Mouse (Mus musculus) embryonic facial prominence, embryonic 13.5 days (tissue): ENCODE measurements around the gene Hal. TPM values are rescaled to one million over a fixed set of nuclear protein-coding genes. Genes with fewer than 3 reads are reported as not detected.
A peak's percentile ranks its signal among the peaks of the same experiment; 100 is the strongest.

ENCODE experiments used
- ATAC-seq: fragments of 200-750 bp; cut with Nextera tagmentation; 2 replicates; pipeline ENCODE4 v1.8.0; 2017; ENCODE audit warnings: low read depth; ENCODE audit not compliant: insufficient number of reproducible peaks, insufficient read depth, low FRiP score, low TSS enrichment
- H3K27ac ChIP-seq: fragments of 300-500 bp; sonication (generic); 2 replicates; pipeline ENCODE4 v1.5.1; 2015; ENCODE audit warnings: moderate library complexity, mild to moderate bottlenecking, inconsistent platforms
- H3K27me3 ChIP-seq: fragments of 300-500 bp; sonication (generic); 2 replicates; pipeline ENCODE4 v1.6.1; 2015; ENCODE audit warnings: mild to moderate bottlenecking, inconsistent platforms
- H3K36me3 ChIP-seq: fragments of 300-500 bp; sonication (generic); 2 replicates; pipeline ENCODE4 v1.6.1; 2015; ENCODE audit warnings: mild to moderate bottlenecking, inconsistent platforms
- H3K4me1 ChIP-seq: fragments of 300-500 bp; sonication (generic); 2 replicates; pipeline ENCODE4 v1.6.1; 2015; ENCODE audit warnings: inconsistent platforms
- H3K4me2 ChIP-seq: fragments of 300-500 bp; sonication (generic); 2 replicates; pipeline ENCODE4 v1.6.1; 2015; ENCODE audit warnings: moderate library complexity, mild to moderate bottlenecking, inconsistent platforms
- H3K4me3 ChIP-seq: fragments of 300-500 bp; sonication (generic); 2 replicates; pipeline ENCODE4 v1.5.1; 2015; ENCODE audit warnings: mild to moderate bottlenecking, inconsistent platforms
- H3K9ac ChIP-seq: fragments of 300-500 bp; sonication (generic); 2 replicates; pipeline ENCODE4 v1.6.1; 2015; ENCODE audit warnings: mild to moderate bottlenecking, inconsistent platforms
- H3K9me3 ChIP-seq: fragments of 300-500 bp; sonication (generic); 2 replicates; pipeline ENCODE4 v1.6.1; 2016; ENCODE audit warnings: inconsistent platforms
- WGBS: fragments of 180-500 bp; shearing (Covaris S2); methylation state at CpG from one replicate; pipeline ENCODE4 v1.1.7; 2015; ENCODE audit warnings: mixed read lengths; 5-methylcytosine and 5-hydroxymethylcytosine counted together
- polyA plus RNA-seq: library from polyadenylated mRNA; unstranded; fragments of >200 nt; fragmentation: Nextera tagmentation; extraction: Ambion mirVana; gene quantifications from 2 replicates; pipeline ENCODE4 v1.2.1, GENCODE M21; 2015

Hal gene
- polyA plus RNA-seq, 1 experiment from 2014 or later, result 0.25 TPM

DNA sequence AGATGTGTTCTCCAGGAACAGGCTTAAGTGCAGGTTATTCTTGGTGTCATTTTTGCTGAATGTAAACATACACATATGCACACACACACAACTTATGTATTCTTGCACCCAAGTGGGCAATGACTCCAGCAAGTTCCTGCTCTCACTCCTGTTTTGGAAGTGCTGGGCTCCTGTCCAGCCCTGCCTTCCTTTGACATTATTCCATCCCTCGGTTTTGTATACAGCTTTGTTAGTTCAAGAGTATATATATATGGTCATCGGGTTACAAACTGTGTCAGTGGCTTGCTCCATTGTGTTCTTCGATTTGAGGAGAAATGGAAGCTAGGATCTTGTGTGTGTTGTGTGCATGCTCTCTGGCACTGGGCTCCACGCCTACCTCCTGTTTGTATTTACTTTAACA, 29.6 kb downstream of the Hal start:
- no peak for ATAC-seq
- WGBS, result 82% methylated on average over 4 of the region's 4 CpGs
- Histone ChIP-seq H3K27ac (no peak overlapping the region), H3K4me2 (no peak overlapping the region), H3K36me3 (no peaks in the 10 kb centered on the region), H3K4me3 (no peak overlapping the region), H3K9ac (no peak overlapping the region), H3K4me1 (no peaks in the 10 kb centered on the region), H3K9me3 (no peaks in the 10 kb centered on the region), H3K27me3 (no peaks in the 10 kb centered on the region)

DNA sequence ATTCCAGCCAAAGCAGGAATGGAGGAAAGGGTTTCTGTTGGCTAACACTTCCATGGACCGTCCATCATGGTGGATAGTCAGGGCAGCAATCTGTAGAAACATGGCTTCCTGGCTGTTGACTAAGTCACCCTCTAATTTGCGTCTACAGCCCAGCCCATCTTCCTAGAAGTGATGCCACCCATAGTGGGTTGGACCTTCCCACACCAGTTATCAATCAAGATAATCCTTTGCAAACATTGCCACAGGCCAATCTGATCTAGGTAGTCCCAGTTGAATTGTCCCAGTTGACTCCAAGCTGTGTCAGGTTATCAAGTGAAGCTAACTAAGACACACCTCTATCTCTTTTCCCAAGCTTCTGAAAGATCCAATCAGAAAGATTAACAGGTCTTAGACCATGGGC, 30.1 kb downstream of the Hal start:
- H3K27ac ChIP-seq, result no peak overlapping the region
- WGBS, result 91% methylated on average over 2 of the region's 2 CpGs
- H3K4me3 ChIP-seq, result no peak overlapping the region
- H3K27me3 ChIP-seq, result no peaks in the 10 kb centered on the region
- H3K36me3 ChIP-seq, result no peaks in the 10 kb centered on the region
- no peak for ATAC-seq
- no peaks in the 10 kb centered on the region for H3K4me1 ChIP-seq
- no peak overlapping the region for H3K4me2 ChIP-seq
- no peak overlapping the region for H3K9ac ChIP-seq
- no peaks in the 10 kb centered on the region for H3K9me3 ChIP-seq

DNA sequence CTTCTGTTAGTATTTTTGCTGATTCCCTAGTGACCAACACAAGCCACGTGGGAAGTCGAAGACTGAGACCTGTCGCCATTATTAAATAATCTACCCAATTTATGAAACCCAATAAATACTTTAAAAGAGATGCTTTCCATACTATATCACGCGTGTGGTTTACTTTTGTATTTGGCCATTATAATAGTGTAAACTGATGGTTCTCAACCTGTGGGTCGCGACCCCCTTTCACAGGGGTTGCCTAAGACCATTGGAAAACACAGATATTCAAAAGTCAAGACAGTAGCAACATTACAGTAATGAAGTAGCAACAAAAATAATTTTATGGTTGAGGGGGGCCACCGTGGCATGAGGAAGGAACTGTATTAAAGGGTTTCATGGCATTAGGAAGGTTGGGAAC, 30.6 kb downstream of the Hal start:
- H3K4me2 ChIP-seq, result no peak overlapping the region
- H3K9me3 ChIP-seq, result no peaks in the 10 kb centered on the region
- H3K9ac ChIP-seq, result no peak overlapping the region
- no peaks in the 10 kb centered on the region for H3K36me3 ChIP-seq
- H3K27ac ChIP-seq, result no peak overlapping the region
- WGBS, result 92% methylated on average over 8 of the region's 8 CpGs
- H3K27me3 ChIP-seq, result no peaks in the 10 kb centered on the region
- no peak for ATAC-seq
- no peaks in the 10 kb centered on the region for H3K4me1 ChIP-seq
- H3K4me3 ChIP-seq, result no peak overlapping the region

DNA sequence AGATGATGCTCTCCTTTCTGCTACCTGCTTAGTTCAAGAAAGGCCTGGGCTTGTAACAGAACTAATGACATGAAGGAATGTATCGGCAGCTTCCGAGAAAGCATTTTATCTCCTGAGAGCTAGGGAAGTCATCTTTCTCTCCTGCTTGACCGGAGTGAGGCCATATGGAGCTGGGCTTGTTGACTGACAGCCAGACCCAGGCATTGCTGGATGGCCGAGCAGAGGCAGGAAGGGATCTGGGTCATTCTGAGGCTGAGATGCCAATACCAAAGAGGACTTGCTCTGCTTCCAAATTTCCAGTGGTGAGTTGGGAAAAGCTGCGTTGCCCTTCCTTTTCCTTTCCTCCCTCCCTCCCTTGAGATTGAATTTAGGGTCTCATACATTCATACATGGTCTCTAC, 31.2 kb downstream of the Hal start:
- no peak for ATAC-seq

DNA sequence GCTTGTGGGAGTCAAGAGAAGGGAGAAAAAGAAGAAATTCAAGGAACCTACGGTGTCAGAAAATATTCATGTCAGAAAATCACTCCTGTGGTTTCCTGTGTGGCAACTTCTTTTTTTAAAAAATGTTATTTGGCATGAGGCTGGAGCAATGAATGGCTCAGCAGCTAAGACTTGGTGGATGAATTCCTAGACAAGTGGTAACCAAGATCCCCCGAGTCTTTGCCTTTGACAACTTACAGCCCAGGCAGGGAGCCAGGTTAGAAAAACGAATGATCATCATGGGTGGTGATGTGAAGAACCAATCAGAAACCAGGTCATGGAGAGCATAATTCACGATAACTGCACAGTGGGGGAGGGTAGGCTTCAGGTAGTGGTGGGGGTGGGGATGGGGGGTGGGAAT, 32.4 kb downstream of the Hal start:
- 67% methylated on average over 4 of the region's 4 CpGs for WGBS
- H3K4me3 ChIP-seq, result no peak overlapping the region
- H3K36me3 ChIP-seq, result no peaks in the 10 kb centered on the region
- no peaks in the 10 kb centered on the region for H3K4me1 ChIP-seq
- H3K27ac ChIP-seq, result no peak overlapping the region
- no peak overlapping the region for H3K9ac ChIP-seq
- ATAC-seq, result no peak
- no peak overlapping the region for H3K4me2 ChIP-seq
- H3K27me3 ChIP-seq, result no peaks in the 10 kb centered on the region
- H3K9me3 ChIP-seq, result no peaks in the 10 kb centered on the region

More for the DNA sequence above, 31.2 kb downstream of the Hal start:
- no peaks in the 10 kb centered on the region for H3K4me1 ChIP-seq
- H3K27me3 ChIP-seq, result no peaks in the 10 kb centered on the region
- H3K9me3 ChIP-seq, result no peaks in the 10 kb centered on the region
- no peaks in the 10 kb centered on the region for H3K36me3 ChIP-seq
- H3K4me2 ChIP-seq, result no peak overlapping the region
- no peak overlapping the region for H3K27ac ChIP-seq
- WGBS, result 84% methylated on average over 5 of the region's 5 CpGs
- no peak overlapping the region for H3K4me3 ChIP-seq
- H3K9ac ChIP-seq, result no peak overlapping the region

DNA sequence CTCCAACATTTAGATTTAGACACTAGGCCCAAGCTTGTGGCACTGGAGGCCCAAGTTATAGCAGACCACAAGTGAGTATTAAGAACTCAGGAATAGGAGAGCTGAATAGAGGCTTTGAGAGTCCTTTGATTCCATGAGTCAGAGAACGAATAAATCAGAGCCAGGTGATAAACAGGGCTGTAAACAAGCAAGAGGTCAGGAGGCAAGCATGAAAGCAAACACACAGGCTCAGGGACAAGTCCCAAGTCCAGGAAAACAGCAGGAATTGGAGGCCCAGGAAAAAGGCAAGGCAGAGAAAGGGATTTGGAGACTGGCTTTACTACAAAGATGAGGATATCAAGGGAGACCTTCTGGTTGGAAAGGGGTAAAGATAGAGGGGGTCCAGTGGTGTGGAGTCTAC, 36.8 kb downstream of the Hal start:
- Histone ChIP-seq H3K36me3 (no peaks in the 10 kb centered on the region), H3K4me1 (no peaks in the 10 kb centered on the region), H3K9ac (no peak overlapping the region), H3K27ac (no peak overlapping the region), H3K27me3 (no peaks in the 10 kb centered on the region; the same call in 1 of the 2 replicates), H3K9me3 (no peaks in the 10 kb centered on the region), H3K4me2 (no peak overlapping the region), H3K4me3 (no peak overlapping the region)
- 78% methylated on average over 1 of the region's 1 CpGs for WGBS
- ATAC-seq, result no peak

DNA sequence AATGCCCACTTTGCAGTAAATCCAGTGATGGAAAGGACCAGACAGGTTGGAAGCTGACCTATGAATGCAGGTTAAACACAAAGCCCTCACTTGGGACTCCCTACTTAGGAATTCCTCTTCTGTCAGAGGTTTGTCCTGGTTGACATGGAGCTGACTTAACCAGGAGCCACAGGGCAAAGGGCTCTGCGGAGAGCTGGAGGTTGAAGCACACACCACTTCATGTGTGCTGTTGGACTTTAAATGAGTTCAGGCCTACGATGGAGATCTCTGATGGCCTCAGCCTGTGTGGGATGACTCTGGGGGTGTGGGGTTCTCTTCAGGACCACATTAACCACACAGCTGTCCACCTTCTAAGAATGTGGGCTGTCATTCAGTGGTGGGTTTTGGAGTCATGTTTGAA, 49.7 kb downstream of the Hal start:
- 92% methylated on average over 2 of the region's 2 CpGs for WGBS
- Histone ChIP-seq H3K27ac (no peak overlapping the region), H3K4me3 (no peak overlapping the region), H3K4me1 (peaks cover 16% of the 10 kb centered on the region; the same call in 1 of the 2 replicates), H3K9ac (no peak overlapping the region), H3K36me3 (no peaks in the 10 kb centered on the region), H3K9me3 (no peaks in the 10 kb centered on the region), H3K4me2 (no peak overlapping the region), H3K27me3 (peaks cover 34% of the 10 kb centered on the region)
- ATAC-seq, result no peak

DNA sequence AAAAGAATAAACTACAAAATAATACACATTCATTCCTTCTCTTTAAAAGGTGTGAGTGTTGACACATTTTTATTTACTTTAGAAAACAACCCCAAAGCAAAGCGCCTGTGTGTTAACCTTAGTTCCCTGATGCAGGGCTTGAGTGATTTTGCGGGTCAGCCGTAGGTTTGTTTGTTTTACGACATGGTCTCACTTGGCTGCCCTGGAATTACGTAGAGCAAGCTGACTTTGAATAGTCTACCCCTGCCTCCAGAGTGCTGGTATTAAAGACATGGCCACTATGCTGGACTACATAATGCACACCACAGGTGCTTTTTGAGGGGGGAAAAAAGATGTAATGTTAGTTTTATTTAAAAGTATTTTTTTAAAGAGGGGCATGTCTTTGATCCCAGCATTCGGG, 50.2 kb downstream of the Hal start:
- Histone ChIP-seq H3K36me3 (no peaks in the 10 kb centered on the region), H3K4me3 (no peak overlapping the region), H3K27me3 (peaks cover 32% of the 10 kb centered on the region), H3K4me1 (peaks cover 16% of the 10 kb centered on the region; the same call in 1 of the 2 replicates), H3K9ac (no peak overlapping the region), H3K9me3 (no peaks in the 10 kb centered on the region), H3K27ac (no peak overlapping the region), H3K4me2 (no peak overlapping the region)
- 73% methylated on average over 6 of the region's 6 CpGs for WGBS
- ATAC-seq, result no peak

DNA sequence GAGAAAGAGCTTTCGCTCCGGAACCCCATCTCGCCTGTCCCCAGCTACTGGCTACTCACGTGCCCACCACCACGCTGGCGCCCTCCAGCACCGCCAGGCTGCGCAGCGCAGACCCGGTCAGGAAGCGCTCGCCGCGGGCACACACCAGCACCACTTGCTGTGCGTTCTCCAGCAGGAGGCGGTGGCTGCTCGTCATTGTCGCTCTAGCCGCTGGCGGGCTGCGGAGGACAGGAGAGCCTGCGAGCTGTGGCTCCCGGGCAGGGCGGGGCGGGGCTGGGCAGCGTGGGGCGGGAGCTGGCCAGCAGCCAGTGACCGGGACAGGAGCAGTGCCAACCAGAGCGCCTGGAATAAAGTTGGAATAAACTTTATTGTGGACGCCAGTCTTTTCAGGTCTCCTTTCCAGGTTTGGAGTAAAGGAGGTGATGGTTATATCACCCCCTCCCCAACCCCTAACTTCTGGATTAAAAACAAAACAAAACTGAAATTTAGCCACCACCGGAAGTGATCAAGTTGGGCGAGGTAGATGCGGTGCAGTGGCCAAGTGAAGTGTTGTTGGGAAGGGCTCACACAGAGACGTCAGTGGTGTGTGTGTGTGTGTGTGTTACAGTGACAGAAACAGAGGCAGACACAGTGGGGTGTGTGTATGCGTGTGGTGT, 51.3 kb downstream of the Hal start, which contains the start of gene Amdhd1:
Gene Amdhd1, minus strand, starts transcription at position 259 of the 656 bp plus-strand sequence.
- Histone ChIP-seq H3K27ac (no peak within 1 kb of the TSS), H3K36me3 (no peaks in the 10 kb centered on the region), H3K9me3 (no peaks in the 10 kb centered on the region), H3K4me1 (peaks cover 12% of the 10 kb centered on the region; the same call in 1 of the 2 replicates), H3K9ac (peak within 1 kb of the TSS; percentile 63), H3K4me2 (peak within 1 kb of the TSS; percentile 80), H3K27me3 (peaks cover 24% of the 10 kb centered on the region), H3K4me3 (peak within 1 kb of the TSS; percentile 46)
- WGBS, result 2% methylated on average over 35 of the region's 35 CpGs
- peak; percentile 82 for ATAC-seq

DNA sequence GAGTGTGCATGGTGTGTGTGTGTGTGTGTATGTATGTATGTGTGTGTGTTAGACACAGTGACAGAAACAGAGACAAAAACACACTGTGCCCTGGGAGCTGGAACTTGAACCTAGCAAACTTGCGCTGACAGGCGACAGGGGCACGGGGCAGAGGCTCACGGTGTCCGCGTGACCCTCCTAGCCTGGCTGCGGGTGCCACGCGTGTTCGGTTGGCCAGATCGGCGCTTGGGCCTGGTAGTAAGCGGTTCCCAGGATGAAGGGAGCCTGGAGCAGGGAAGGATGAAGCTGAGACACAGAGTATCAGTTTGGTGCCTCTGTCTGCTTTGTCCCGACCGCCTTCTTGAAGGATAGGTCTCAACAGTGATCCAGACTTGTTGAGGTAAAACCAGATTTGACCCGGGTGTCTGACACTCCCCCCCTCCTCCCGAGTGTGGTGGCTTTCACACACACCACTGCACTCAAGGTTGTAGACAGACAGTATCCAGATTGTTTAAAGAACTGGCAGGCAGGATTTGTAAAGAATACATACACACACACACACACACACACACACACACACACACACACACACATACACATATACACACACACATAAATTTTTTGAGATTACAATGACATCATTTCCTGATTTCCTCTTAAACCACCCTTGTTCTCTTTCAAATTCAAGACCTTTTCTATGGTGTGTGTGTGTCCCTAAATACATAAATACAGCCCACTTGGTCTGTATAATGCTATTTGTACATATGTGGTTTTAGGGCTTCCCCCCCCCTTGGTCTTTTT, 52.1 kb downstream of the Hal start, which contains the start of gene Ccdc38:
Gene Ccdc38, plus strand, starts transcription at position 202 of the 780 bp plus-strand sequence.
- no peak for ATAC-seq
- H3K36me3 ChIP-seq, result no peaks in the 10 kb centered on the region
- no peak within 1 kb of the TSS for H3K27ac ChIP-seq
- 58% methylated on average over 17 of the region's 17 CpGs for WGBS
- H3K4me3 ChIP-seq, result peak within 1 kb of the TSS; percentile 46
- H3K9ac ChIP-seq, result peak within 1 kb of the TSS; percentile 63
- H3K4me1 ChIP-seq, result peaks cover 12% of the 10 kb centered on the region; the same call in 1 of the 2 replicates
- no peaks in the 10 kb centered on the region for H3K9me3 ChIP-seq
- H3K27me3 ChIP-seq, result peaks cover 17% of the 10 kb centered on the region
- H3K4me2 ChIP-seq, result peak within 1 kb of the TSS; percentile 80

DNA sequence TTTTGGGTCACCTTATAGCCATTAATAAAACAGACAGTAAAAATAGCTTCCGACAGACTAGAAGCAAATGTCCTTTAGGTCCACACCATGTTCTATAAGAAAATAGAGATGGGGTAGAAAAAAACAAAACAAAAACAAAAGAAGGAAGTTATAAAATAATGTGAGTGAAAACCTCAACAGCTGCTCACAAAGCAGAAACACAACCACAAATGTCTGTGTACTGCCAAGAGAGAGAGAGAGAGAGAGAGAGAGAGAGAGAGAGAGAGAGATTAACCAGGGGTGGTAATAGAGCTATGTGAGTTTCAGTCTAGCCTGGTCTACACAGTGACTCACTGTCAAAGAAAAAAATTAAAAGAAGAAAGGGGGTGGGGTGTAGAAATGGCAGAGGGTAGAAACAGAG, 53.0 kb downstream of the Hal start:
- no peak overlapping the region for H3K9ac ChIP-seq
- H3K4me3 ChIP-seq, result no peak overlapping the region
- no peaks in the 10 kb centered on the region for H3K9me3 ChIP-seq
- H3K27me3 ChIP-seq, result peaks cover 12% of the 10 kb centered on the region
- no peak for ATAC-seq
- WGBS, result 83% methylated on average over 1 of the region's 1 CpGs
- no peaks in the 10 kb centered on the region for H3K36me3 ChIP-seq
- H3K27ac ChIP-seq, result no peak overlapping the region
- no peak overlapping the region for H3K4me2 ChIP-seq
- peaks cover 12% of the 10 kb centered on the region; the same call in 1 of the 2 replicates for H3K4me1 ChIP-seq

DNA sequence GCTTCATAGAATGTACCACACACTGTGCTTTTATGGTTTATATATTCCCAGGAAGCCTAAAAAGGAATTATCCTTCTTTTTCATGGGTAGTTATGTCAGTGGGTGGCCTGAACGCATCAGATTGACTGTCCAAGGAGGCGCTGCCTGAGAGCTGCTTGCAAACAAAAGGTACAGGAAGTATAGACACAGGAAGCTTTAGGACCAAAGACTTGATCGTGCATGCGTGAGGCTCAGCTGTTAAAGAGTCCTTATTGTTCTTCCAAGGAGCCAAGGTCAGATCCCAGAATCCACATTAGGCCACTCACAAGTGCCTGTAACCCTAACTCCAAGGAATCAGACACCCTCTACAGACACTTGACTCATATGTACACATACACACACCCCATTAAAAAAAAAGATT, 53.8 kb downstream of the Hal start:
- WGBS, result 49% methylated on average over 4 of the region's 4 CpGs
- Histone ChIP-seq H3K27me3 (peaks cover 9% of the 10 kb centered on the region), H3K9me3 (no peaks in the 10 kb centered on the region), H3K4me2 (no peak overlapping the region), H3K9ac (no peak overlapping the region), H3K4me3 (no peak overlapping the region), H3K36me3 (no peaks in the 10 kb centered on the region), H3K4me1 (peaks cover 12% of the 10 kb centered on the region; the same call in 1 of the 2 replicates), H3K27ac (no peak overlapping the region)
- no peak for ATAC-seq
